Mouse (Mus musculus): ENCODE data around the gene Myo1e. TPM values are rescaled to one million over a fixed set of nuclear protein-coding genes. Genes with fewer than 3 reads are reported as not detected.

Gene Myo1e
- polyA plus RNA-seq, 1 experiment from 2014 or later, result 18.2 TPM

GRCm38 (mm10) chr9:70338894-70339293 lies 131.7 kb downstream of the Myo1e start:
- H3K4me2 ChIP-seq (ENCODE audit: low read depth, low read length), result no peak overlapping the region
- H3K9me3 ChIP-seq (ENCODE audit: control insufficient read depth, low read length), result no peaks in the 10 kb centered on the region
- no peak for ATAC-seq
- H3K4me3 ChIP-seq (ENCODE audit: low read length), result no peak overlapping the region
- no peak overlapping the region for H3K9ac ChIP-seq (ENCODE audit: low read depth, low read length)
- no peak overlapping the region for H3K27ac ChIP-seq (ENCODE audit: low read length)
- H3K36me3 ChIP-seq (ENCODE audit: control insufficient read depth, insufficient read depth, low read length), result peaks cover 8% of the 10 kb centered on the region; the same call in 1 of the 2 replicates
- H3K27me3 ChIP-seq (replicated peaks; ENCODE audit: control insufficient read depth, insufficient read depth, low read length), result no peaks in the 10 kb centered on the region
- H3K4me1 ChIP-seq (ENCODE audit: control insufficient read depth, insufficient read depth, low read length), result no peaks in the 10 kb centered on the region

DNA sequence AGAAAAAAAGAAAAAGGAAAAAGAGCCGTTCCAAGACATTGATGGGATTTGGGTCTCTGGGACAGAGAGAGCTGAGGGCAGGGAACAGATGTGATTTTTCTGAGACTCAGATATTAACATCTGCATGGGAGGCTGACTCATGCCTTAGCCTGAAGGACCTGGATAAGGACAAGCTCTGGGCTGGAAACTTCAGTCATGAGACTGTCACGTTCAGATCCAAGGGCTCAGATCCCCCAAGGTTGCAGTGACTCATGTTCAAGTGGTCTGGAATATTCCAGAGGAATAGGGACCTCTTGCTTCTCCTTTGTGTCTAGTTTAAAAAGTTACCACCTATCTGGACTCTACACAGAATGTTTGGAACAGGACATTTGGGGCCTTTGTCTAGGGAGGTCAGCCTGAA lies 142.1 kb downstream of the Myo1e start:
- Histone ChIP-seq H3K27ac (ENCODE audit: low read length) (no peak overlapping the region), H3K9me3 (ENCODE audit: control insufficient read depth, low read length) (no peaks in the 10 kb centered on the region), H3K36me3 (ENCODE audit: control insufficient read depth, insufficient read depth, low read length) (peaks cover 7% of the 10 kb centered on the region), H3K4me3 (ENCODE audit: low read length) (no peak overlapping the region), H3K4me2 (ENCODE audit: low read depth, low read length) (no peak overlapping the region), H3K9ac (ENCODE audit: low read depth, low read length) (no peak overlapping the region), H3K27me3 (replicated peaks; ENCODE audit: control insufficient read depth, insufficient read depth, low read length) (no peaks in the 10 kb centered on the region), H3K4me1 (ENCODE audit: control insufficient read depth, insufficient read depth, low read length) (no peaks in the 10 kb centered on the region)
- ATAC-seq, result no peak
- WGBS, result 85% methylated on average over 2 of the region's 2 CpGs

- Histone ChIP-seq H3K4me1 (ENCODE audit: control insufficient read depth, insufficient read depth, low read length) (no peaks in the 10 kb centered on the region), H3K27ac (ENCODE audit: low read length) (0 out of 2 replicates have a peak overlapping the region, but pooled peaks have one; percentile 19), H3K36me3 (ENCODE audit: control insufficient read depth, insufficient read depth, low read length) (peaks cover 12% of the 10 kb centered on the region), H3K4me2 (ENCODE audit: low read depth, low read length) (no peak overlapping the region), H3K4me3 (ENCODE audit: low read length) (no peak overlapping the region), H3K9ac (ENCODE audit: low read depth, low read length) (no peak overlapping the region), H3K27me3 (replicated peaks; ENCODE audit: control insufficient read depth, insufficient read depth, low read length) (no peaks in the 10 kb centered on the region), H3K9me3 (ENCODE audit: control insufficient read depth, low read length) (no peaks in the 10 kb centered on the region)
- WGBS, result 44% methylated on average over 8 of the region's 8 CpGs
- no peak for ATAC-seq
Observed at GRCm38 (mm10) chr9:70351570-70352277, 144.6 kb downstream of the Myo1e start.

DNA sequence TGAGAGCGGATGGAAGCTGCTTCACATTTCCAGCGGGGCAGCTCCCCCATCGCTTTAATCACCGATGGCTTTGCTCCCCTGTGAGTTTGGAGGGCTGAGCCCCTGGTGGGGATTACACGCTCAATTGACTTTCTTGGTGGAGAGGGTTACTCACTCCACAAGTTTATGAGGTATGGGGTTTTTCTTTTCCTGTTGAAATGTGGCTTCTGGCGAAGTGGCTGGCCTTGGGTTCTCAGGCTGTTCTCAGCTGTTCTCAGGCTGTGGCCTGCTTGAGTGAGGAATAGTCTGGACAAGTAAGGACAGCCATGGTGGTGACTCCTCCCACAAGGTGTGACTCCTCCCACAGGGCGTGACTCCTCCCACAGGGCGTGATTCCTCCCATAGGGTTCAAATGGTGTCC lies 149.1 kb downstream of the Myo1e start:
- Histone ChIP-seq H3K27me3 (replicated peaks; ENCODE audit: control insufficient read depth, insufficient read depth, low read length) (no peaks in the 10 kb centered on the region), H3K36me3 (ENCODE audit: control insufficient read depth, insufficient read depth, low read length) (peaks cover 16% of the 10 kb centered on the region), H3K4me3 (ENCODE audit: low read length) (no peak overlapping the region), H3K4me2 (ENCODE audit: low read depth, low read length) (no peak overlapping the region), H3K27ac (ENCODE audit: low read length) (no peak overlapping the region), H3K9me3 (ENCODE audit: control insufficient read depth, low read length) (no peaks in the 10 kb centered on the region), H3K4me1 (ENCODE audit: control insufficient read depth, insufficient read depth, low read length) (no peaks in the 10 kb centered on the region), H3K9ac (ENCODE audit: low read depth, low read length) (no peak overlapping the region)
- WGBS, result 69% methylated on average over 8 of the region's 8 CpGs
- ATAC-seq, result no peak

GRCm38 (mm10) chr9:70359402-70360131 lies 152.4 kb downstream of the Myo1e start:
- Histone ChIP-seq H3K4me3 (ENCODE audit: low read length) (no peak overlapping the region), H3K4me1 (ENCODE audit: control insufficient read depth, insufficient read depth, low read length) (no peaks in the 10 kb centered on the region), H3K27me3 (replicated peaks; ENCODE audit: control insufficient read depth, insufficient read depth, low read length) (no peaks in the 10 kb centered on the region), H3K36me3 (ENCODE audit: control insufficient read depth, insufficient read depth, low read length) (peaks cover 14% of the 10 kb centered on the region), H3K27ac (ENCODE audit: low read length) (no peak overlapping the region), H3K9ac (ENCODE audit: low read depth, low read length) (no peak overlapping the region), H3K4me2 (ENCODE audit: low read depth, low read length) (no peak overlapping the region), H3K9me3 (ENCODE audit: control insufficient read depth, low read length) (no peaks in the 10 kb centered on the region)
- 93% methylated on average over 2 of the region's 2 CpGs for WGBS
- ATAC-seq, result no peak

DNA sequence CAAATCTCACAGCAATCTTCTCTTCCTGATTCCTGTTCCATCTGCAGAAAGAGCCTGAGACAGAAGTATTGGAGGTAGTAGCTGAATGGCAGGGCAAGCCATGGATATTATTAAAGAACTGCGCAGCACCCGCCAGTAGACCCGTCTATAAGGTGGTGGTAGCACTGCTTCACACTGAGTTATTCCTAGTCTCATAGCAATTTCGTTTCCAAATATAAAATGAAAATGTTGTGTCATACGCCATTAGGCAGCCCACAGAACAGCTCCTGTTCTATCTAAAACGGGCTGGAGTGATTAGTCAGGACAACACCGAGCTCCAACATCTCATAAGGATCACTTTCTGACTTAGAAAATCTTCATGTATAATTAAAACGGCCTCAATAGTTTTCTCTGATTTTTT lies 157.6 kb downstream of the Myo1e start:
- no peak overlapping the region for H3K4me3 ChIP-seq (ENCODE audit: low read length)
- 91% methylated on average over 8 of the region's 8 CpGs for WGBS
- H3K4me1 ChIP-seq (ENCODE audit: control insufficient read depth, insufficient read depth, low read length), result no peaks in the 10 kb centered on the region
- H3K4me2 ChIP-seq (ENCODE audit: low read depth, low read length), result no peak overlapping the region
- no peak for ATAC-seq
- H3K9me3 ChIP-seq (ENCODE audit: control insufficient read depth, low read length), result no peaks in the 10 kb centered on the region
- H3K27me3 ChIP-seq (replicated peaks; ENCODE audit: control insufficient read depth, insufficient read depth, low read length), result no peaks in the 10 kb centered on the region
- H3K36me3 ChIP-seq (ENCODE audit: control insufficient read depth, insufficient read depth, low read length), result peaks cover 15% of the 10 kb centered on the region
- no peak overlapping the region for H3K9ac ChIP-seq (ENCODE audit: low read depth, low read length)
- no peak overlapping the region for H3K27ac ChIP-seq (ENCODE audit: low read length)

- no peak overlapping the region for H3K9ac ChIP-seq (ENCODE audit: low read depth, low read length)
- H3K4me1 ChIP-seq (ENCODE audit: control insufficient read depth, insufficient read depth, low read length), result no peaks in the 10 kb centered on the region
- H3K4me3 ChIP-seq (ENCODE audit: low read length), result no peak overlapping the region
- no peak overlapping the region for H3K4me2 ChIP-seq (ENCODE audit: low read depth, low read length)
- H3K27ac ChIP-seq (ENCODE audit: low read length), result no peak overlapping the region
- WGBS, result 85% methylated on average over 2 of the region's 2 CpGs
- no peaks in the 10 kb centered on the region for H3K9me3 ChIP-seq (ENCODE audit: control insufficient read depth, low read length)
- H3K36me3 ChIP-seq (ENCODE audit: control insufficient read depth, insufficient read depth, low read length), result peaks cover 20% of the 10 kb centered on the region
- H3K27me3 ChIP-seq (replicated peaks; ENCODE audit: control insufficient read depth, insufficient read depth, low read length), result no peaks in the 10 kb centered on the region
- no peak for ATAC-seq
Observed at GRCm38 (mm10) chr9:70365915-70366314, 158.8 kb downstream of the Myo1e start.

- H3K27ac ChIP-seq (ENCODE audit: low read length), result no peak overlapping the region
Observed at GRCm38 (mm10) chr9:70366898-70367297, 159.7 kb downstream of the Myo1e start.

DNA sequence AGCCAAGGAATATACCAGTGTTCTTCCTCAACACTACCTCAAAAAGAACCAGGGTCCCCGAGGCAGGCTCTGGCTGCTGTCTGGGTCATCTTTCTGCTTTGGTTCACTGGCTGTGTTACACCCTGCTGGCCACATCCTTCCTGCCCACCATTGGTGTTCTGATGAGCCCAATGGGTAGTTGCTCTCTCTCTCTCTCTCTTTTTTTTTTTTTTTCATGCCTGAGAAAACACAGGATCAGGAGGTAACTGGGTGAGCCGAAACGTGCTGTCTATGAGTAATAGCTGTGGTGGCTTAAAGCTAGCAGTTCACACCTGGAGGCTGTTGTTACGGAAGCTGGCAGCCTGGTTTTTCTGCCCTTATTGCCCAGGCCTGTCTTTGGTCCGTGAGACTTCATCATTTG lies 164.5 kb downstream of the Myo1e start:
- Histone ChIP-seq H3K9ac (ENCODE audit: low read depth, low read length) (no peak overlapping the region), H3K27me3 (replicated peaks; ENCODE audit: control insufficient read depth, insufficient read depth, low read length) (no peaks in the 10 kb centered on the region), H3K4me2 (ENCODE audit: low read depth, low read length) (no peak overlapping the region), H3K9me3 (ENCODE audit: control insufficient read depth, low read length) (no peaks in the 10 kb centered on the region), H3K27ac (ENCODE audit: low read length) (no peak overlapping the region), H3K36me3 (ENCODE audit: control insufficient read depth, insufficient read depth, low read length) (peaks cover 10% of the 10 kb centered on the region), H3K4me3 (ENCODE audit: low read length) (no peak overlapping the region), H3K4me1 (ENCODE audit: control insufficient read depth, insufficient read depth, low read length) (no peaks in the 10 kb centered on the region)
- 80% methylated on average over 5 of the region's 5 CpGs for WGBS
- ATAC-seq, result no peak

More at GRCm38 (mm10) chr9:70366898-70367297, 159.7 kb downstream of the Myo1e start:
- ATAC-seq, result no peak
- H3K4me1 ChIP-seq (ENCODE audit: control insufficient read depth, insufficient read depth, low read length), result no peaks in the 10 kb centered on the region
- no peak overlapping the region for H3K9ac ChIP-seq (ENCODE audit: low read depth, low read length)
- H3K4me3 ChIP-seq (ENCODE audit: low read length), result no peak overlapping the region
- H3K36me3 ChIP-seq (ENCODE audit: control insufficient read depth, insufficient read depth, low read length), result peaks cover 20% of the 10 kb centered on the region
- no peaks in the 10 kb centered on the region for H3K27me3 ChIP-seq (replicated peaks; ENCODE audit: control insufficient read depth, insufficient read depth, low read length)
- no peaks in the 10 kb centered on the region for H3K9me3 ChIP-seq (ENCODE audit: control insufficient read depth, low read length)
- 85% methylated on average over 6 of the region's 6 CpGs for WGBS
- H3K4me2 ChIP-seq (ENCODE audit: low read depth, low read length), result no peak overlapping the region

Data from intestine, embryonic 16.5 days (tissue).